Mouse (Mus musculus) kidney, adult 8-10 months (tissue): ENCODE data around the gene Olfr295.

Experiments
- DNase-seq, 2 experiments: peaks; one replicate each; pipeline ENCODE4 v3.0.0; 2022

Gene Olfr295

DNA sequence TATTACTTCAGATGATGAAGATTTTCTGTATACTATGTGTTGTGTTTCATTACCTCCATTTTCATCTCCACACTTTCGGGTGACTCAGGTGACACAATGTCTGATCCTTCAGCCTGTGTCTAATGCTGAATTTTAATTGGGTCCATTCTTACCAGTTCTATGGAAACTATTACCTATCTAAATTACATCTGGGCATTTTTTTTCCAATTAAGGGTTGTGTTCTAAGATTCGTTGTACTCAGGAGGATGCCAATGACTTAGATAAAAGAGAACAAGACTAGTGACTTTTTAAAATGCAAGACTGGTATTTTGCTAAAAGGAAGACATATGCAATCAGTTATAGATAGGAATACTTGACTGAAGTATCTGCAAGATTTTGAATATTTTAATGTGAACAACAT lies at the start of gene Olfr295:
Gene Olfr295, plus strand, starts transcription at position 301 of the 400 bp plus-strand sequence.
- DNase-seq, result no peak

DNA sequence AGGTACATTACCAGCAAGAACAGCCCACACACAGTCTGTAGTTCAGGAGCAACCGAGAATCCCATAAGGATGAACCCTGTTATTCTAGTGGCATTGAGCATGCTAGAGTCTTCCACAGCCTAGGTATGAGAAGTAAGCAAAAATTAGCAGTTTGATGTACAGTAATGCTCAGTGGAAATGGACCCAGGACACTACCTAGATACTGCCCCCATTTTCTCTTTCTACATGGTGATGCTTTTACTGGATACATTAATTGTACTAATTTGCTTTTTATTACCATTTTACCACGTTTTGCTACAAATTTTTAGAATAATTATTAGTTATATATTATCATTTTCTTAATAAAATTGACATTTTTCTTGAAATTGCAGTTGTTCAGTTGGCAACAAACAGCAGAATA lies 32.9 kb downstream of the Olfr295 start, which contains the start of gene Olfr294:
Gene Olfr294, minus strand, starts transcription at position 101 of the 400 bp plus-strand sequence.
- no peak for DNase-seq
